Mouse (Mus musculus): ENCODE data around the gene Kcnn4.
A peak's percentile ranks its signal among the peaks of the same experiment; 100 is the strongest.

Kcnn4 gene

DNA sequence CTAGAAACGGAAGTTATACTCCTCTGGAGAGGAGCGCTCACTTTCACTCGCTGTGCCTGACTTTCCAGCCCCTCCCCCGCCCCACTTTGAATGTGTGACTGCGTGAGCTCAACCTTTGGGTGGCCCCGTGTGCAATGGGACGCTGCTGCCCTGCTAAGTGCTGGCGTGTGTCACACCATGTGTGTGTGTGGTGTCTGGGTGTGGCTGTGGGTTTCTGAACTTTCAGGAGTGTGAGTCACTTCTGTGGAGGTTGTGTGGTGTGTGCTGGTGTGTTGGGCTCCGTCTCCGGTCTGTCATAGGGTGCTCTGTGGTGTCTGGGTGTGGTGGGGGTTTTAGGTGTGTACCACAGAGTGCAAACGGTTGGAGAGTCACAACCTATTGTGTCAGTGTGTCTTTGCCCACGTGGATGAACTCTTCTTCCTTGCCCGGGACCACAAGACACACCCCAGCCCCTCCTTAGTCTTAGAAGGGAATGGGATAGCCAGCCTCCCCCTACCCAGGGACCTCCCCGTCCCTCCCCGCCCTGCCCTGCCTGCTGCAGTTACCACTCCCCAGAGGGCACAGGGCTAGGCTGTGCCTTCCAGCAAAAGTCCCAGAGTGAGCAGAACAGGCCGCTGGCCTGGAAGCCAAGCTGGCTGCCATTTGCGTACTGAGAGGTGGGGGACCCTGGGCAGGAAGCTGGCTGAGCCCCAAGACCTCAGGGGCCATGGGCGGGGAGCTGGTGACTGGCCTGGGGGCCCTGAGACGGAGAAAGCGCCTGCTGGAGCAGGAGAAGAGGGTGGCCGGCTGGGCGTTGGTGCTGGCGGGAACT is at the start of gene Kcnn4:
Gene Kcnn4, plus strand, starts transcription at position 533 of the 811 bp plus-strand sequence.
- no peak for DNase-seq

DNA sequence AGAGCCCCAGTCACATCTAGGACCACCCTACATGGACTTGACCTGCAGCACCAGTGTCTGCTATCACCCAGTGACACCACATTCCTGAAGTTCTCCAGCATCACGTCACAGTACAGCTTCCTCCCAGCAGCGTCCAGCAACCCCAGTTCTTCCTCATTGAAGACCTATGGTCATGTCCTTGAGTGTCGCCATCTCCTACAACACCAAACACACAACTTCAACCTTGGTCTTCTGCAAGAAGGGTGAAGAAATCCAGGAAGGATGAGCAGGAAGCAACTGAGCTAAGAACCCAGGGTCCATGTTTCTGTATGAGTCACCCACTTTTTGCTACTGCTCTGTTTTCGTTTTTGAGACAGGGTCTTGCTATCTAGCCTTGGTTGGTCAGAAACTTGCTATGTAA is 47.5 kb upstream of the Kcnn4 start:
- no peak for DNase-seq

DNA sequence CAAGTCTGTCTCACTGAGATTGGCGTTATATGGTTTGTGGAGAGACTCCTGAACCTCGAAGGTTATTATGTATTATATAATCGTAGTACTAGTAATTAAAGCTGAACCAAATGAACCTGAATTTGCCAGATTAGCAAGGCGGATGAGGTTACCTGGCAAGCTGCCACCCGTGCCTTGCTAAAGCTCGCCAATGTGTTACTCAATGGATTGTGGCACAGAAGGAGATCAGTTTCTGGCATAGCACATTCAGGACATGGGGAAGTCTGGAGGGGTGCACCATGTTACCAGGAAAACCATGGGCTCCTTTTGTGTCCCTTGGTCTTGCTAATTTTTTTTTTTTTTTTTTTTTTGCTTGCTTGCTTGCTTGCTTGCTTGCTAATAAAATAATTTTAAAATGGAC is 44.9 kb upstream of the Kcnn4 start:
- DNase-seq = peak; percentile 30 to 65

DNA sequence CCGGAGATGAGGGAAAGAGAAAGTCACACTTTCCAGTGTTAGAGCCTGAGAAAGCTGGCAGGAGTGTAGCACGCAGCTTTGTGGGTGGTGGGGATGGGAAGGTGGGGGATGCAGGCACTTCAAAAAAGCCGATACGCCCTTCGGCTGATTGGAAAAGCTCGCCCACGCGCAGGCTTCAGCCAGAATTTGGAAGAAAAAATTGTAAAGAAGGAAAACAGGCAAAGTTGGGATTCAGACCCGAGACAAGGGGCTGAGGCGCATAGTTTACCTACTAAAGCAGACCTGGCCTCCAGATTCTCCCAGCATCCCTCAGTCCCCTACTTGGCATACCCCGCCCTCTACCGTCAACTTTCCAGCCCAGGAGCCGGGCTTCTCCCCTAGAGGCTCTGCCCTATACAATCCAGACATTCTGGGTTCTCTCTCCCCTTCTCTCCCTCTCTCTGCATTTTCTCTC is 44.4 kb upstream of the Kcnn4 start:
- DNase-seq = no peak

DNA sequence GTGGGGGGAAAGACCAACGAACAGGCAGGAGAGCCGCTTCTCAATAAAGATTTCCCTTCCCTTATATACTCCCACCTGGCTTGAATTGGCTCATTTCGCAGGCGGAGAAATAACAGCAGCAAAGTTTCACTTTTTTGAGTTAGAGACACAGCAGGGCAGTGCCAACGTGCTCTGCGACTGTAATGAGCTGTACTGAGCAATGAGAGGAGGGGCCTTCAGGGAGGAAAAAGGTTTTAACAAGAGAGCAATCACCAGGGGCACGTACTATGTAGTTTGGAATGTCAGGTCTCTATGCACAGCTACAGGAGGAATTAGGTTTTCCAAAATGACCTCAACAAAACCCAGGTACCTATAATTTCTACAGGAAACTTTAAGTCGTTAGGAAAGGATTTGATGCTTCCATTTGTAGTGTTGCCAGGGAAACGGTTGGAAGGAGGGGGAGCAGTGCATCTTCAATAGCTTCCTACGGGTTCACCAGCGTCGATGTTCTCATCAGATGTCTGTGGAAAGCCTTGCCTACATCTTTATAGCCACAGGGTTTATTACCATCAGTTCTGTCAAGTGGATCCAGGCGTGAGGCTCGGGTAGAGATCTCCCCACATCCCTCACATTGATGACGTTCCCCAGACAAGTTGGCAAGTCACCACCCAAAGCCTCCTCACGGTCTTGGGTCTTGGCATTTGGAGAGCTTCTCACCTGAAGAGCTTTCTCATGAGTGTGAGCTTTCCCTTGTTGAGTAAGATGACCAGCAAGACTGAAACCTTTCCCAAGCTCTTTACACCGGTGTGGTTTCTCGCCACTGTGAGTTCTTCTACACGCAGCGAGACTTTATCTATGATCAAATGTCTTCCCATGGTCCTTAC is 43.6 kb upstream of the Kcnn4 start:
- DNase-seq = no peak

DNA sequence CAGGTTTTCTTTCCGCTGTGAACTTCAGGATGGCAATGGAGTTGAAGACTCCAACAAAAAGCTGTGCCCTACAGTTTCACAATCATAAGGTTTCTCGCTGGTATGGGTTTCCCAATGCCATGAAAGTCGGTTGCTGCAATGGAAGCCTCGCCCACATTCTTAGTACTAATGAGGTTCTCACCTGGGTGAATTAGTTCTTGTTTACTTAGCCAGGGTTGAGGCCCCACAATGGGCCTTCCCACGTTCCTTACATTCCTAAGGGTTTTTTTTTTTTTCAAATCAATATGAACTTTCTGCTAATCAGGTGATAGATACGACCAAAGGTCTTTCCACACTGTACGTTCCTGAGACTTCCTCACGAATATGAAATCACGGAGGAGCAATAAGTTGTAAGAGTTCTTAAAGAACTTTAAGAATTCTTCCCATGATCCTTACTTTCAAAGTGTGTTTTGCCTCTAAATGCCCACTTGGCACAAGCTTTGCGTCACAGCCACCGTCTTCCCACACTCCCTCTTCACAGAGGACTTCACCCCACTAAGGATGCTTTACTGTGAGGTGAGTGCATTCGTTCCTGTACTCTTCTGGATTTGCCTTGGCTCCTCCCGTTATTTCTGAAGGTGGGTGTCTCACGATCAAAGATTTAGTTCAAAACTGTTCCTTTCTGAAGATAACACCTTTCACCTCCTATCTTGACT is 42.6 kb upstream of the Kcnn4 start:
- no peak for DNase-seq

DNA sequence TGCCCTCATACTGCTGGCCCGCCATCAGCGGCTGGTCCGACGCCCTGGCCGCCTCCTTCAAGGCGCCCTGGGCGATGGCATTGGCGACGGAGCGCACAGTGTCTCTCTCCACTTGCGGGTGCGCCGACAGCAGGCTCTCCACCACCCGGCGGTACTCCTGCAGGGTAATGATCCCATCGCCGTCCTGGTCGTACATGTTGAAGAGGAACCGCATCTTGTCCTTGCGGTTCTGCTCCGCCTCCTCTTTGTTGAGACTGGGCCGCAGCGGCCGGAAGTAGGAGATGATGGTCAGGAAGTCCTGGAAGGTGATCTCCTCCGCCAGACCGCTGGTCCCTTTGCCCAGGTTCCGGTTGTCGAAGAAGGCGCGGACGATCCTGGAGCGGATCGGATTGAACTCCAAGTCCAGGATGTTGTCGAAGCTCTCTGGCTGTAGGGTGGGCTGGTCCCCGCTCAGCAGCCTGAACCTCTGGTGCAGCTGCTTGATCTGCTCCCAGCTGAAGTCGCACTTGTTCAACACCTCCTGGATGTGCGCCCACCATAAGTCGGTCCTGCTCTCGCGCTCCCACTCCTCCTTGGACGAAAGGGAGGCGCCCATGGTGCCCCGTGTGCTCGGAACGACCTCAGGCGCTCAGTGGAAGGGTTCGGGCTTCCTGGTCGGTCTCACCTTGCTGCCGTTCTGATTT is 36.6 kb upstream of the Kcnn4 start, which contains the start of gene Tescl:
Gene Tescl, minus strand, starts transcription at position 633 of the 683 bp plus-strand sequence.
- peak; percentile 48 to 52 for DNase-seq

DNA sequence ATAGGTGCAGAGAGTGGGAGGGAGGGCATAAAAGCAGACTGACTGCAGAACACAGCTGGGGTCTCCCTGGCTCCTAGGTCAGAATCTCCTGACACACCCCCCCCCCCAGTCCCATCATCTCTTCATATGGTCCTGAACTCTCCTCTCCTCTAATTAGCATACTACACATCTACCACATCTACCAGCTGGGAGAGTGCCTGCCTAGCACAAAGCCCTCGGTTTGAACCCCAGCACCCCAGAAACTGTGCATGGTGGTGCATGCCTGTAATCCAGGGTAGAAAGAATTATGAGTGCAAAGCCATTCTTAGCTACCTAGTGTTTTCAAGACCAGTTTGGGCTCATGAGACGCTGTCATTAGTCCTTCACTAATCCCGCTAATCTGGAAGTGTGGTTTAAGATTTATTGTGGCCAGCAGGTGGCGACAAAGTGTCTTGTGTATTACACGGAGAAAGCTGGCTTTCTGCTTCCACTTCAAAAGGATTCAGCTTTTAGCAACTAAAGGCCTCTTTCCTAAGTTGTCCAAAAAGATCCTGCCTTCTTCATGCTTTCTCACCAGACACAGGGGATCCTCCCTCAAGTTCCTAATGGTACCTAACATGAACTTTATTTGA is 34.3 kb upstream of the Kcnn4 start:
- peak; percentile 83 to 92 for DNase-seq

DNA sequence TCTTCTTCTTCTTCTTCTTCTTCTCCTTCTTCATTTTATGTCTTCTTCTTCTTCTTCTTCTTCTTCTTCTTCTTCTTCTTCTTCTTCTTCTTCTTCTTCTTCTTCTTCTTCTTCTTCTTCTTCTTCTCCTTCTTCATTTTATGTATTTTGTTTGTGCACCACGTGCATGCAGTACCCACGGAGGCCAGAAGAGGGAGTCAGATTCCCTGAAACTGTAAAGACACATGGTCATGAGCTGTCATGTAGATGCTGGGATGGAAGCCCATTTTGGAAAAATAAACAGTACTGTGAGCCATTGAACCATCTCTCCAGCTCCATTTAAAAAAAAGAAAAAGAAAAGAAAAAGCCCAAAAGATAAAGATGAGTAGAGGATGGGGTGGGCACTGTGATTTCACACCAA is 31.8 kb upstream of the Kcnn4 start:
- peak in 1 of 2 experiments; percentile 42 for DNase-seq

DNA sequence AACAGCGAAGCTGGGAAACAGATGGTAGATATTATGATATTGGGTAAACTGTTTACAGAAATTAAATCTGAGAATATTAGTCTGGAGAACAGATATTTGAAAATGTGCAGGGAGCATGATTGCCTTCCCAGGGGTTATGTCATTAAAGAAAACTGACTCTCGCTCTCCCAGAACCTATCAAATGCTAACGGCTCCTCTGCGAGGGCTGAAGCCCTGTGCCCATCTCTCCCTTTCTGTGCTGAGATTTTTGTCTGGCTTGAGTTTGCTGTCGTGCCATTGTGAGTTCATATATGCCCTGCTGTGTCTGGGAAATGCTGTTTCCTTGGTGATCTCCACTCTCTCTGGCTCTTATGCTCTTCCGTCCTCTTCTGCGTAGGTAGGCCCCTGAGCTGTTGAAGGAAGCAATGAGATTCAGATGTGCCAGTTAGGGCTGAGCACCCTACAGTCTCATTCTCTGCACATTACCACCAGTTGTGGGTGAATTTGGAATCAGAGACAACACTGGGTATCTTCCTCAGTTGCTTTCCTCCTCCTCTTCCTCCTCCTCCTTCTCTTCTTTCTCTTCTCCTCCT is 26.3 kb upstream of the Kcnn4 start:
- no peak for DNase-seq

DNA sequence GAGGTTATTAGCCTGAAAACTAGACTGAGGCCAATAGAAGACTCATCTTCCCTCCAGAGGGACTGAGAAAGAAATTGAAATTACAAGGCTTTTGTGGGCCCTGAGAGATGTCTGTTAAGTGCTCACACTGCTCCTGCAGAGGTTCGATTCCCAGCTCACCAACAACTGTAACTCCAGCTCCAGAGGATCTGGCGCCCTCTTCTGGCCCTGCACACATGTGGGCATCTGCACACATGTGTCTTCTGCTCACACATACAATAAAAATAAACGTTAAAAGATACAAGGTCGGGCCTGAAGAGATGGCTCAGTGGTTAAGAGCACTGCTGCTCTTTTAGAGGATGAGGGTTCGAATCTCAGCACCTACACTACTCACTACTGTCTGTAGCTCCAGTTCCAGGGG is 23.6 kb upstream of the Kcnn4 start:
- DNase-seq = no peak

DNA sequence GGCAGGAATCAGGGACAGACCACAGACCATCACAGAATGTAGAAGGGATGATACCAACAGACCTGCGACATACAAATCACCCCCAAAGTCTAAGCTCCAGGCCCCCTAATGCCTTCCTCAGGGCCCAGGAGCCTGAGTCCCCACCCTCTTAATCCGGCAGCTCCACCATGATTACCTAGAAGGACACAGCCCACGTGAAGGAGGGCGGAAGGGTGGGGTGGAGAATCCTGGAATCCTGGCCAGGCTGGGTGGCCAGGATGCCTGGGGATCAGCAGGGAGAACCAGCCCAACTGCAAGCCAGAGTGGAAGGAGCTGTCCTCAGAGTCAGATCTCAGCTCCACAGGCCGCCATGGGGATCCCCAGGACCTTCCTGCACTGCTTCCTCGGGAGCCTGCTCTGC is 21.2 kb upstream of the Kcnn4 start, which contains the start of gene Lypd5:
Gene Lypd5, plus strand, starts transcription at position 301 of the 400 bp plus-strand sequence.
- DNase-seq = no peak

DNA sequence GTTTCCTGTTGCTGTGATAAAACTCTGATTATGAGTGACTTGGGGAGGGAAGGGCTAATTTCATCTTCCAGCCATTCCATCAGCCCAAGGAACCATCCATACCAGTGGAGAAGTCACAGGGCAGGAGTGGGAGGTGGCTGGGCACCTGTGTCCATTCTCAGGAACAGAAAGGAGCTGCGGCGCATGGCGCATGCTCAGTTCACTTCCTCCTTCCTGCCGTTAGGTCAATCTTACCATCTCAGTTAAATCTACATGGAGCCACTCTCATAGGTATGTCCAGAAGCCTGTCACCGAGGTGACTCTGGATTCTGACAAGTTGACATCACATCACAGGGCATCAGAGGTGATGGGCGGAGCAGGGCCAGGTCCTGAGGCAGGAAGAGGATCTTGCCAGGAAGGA is 14.4 kb upstream of the Kcnn4 start:
- no peak for DNase-seq

DNA sequence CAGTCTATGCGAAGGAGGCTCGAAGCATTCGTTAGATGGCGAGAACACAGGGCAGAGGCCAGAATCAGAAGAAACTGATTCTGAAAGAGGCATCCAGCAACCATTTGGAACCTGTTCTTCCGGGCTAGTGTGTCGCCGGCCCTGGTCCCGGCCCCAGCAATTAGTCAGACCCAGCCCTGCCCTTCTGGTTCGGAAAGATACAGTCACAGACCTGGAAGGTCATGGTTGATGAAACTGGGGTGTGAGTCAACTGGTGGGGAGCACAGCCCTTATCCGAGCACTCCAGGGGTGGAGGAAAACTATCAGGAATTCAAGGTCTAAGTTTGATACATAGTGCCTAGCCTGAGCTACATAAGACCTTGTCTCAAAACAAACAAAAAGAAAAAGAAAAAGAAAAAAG is 14.0 kb upstream of the Kcnn4 start:
- no peak for DNase-seq

DNA sequence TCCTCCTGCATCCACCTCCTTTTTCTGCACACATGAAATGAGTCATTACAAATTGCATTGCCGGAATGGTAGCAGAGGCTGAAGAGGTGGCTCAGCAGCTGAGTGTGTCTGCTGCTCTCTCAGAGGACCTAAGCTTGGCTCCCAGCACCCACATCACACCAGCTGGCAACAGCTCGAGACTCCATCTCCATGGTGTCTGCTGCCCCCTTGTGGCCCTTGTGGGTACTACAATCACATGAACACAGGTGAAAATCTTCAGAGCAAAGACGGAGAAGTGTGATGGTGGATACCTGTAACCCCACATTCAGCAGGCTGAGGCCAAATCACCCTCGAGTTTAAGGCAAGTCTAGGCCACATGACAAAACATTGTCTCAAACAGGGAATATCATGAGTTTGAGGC is 12.2 kb upstream of the Kcnn4 start:
- peak in 1 of 2 experiments; percentile 48 for DNase-seq

DNA sequence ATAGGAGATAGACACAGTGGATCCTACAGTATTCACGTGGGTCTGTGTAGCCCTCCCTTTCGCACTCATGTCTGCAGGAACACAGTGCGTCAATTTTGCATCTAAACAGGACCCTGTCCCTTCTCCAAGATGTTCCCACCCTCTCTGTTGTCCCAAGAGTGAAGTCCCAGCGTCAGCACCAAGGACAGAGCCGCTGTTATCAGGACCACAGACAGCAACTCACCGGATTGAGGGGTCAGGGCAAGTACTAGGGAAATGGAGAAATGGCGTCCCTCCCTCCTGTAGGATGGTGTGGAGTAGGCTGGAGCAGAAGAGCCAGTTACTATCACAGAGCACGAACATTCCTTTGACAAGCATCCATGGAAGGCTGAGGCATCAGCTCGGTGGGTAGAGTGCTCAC is 10.8 kb upstream of the Kcnn4 start:
- DNase-seq = no peak

DNA sequence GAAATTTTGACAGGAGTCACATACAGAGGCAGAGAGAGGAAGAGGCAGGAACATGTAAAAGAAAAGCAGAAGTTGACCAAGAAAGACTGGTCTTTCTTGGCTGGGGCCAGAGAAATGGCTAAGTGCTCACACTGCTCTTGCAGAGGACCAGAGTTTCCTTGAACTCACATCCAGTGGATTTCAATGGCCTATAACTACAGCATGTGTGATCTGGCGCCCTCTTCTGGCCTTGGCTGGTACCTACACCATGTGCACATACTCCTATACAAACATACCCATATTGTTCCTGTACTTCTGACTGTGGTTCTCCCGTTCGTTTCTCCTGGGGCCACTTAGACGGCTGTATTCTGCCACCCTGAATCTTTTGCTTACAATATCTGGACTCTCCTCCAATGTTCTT is 9.1 kb upstream of the Kcnn4 start:
- DNase-seq = no peak

DNA sequence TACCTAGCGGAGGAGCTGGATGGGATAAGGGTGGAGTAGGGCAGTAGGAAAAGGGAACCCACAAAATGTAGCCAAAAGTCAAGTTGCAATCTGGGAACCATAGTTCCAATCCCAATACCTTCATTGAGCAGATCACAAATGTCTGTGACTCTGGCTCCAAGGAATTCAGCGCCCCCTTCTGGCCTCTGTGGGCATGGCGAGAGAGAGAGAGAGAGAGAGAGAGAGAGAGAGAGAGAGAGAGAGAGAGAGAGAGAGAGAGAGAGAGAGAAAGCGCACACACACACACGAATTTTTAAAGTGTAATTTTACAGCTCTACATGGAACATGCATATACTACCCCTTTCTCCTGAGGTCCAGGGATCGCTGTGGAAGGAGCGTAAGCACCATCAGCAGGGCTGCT is 6.8 kb upstream of the Kcnn4 start:
- peak; percentile 44 to 77 for DNase-seq

DNA sequence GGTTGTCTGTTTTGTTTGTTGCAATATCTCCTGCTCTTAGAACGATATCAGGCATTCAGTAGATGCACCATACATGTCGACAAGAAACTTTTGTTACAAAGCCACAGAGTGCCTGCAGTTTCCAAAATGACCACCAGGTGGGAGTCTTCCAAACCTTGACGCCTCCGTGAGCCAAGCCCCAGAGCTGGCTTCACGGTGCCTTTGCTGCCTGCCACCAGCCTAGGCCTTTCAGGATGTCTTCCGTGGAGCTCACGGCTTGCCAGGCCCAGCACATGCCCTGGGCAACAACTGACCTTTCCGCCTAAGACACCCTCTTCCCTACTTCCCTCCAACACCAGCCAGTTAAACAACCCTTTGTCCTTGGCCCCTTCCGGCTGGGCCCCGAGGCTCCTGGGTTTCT is 5.2 kb upstream of the Kcnn4 start:
- peak; percentile 93 to 95 for DNase-seq

DNA sequence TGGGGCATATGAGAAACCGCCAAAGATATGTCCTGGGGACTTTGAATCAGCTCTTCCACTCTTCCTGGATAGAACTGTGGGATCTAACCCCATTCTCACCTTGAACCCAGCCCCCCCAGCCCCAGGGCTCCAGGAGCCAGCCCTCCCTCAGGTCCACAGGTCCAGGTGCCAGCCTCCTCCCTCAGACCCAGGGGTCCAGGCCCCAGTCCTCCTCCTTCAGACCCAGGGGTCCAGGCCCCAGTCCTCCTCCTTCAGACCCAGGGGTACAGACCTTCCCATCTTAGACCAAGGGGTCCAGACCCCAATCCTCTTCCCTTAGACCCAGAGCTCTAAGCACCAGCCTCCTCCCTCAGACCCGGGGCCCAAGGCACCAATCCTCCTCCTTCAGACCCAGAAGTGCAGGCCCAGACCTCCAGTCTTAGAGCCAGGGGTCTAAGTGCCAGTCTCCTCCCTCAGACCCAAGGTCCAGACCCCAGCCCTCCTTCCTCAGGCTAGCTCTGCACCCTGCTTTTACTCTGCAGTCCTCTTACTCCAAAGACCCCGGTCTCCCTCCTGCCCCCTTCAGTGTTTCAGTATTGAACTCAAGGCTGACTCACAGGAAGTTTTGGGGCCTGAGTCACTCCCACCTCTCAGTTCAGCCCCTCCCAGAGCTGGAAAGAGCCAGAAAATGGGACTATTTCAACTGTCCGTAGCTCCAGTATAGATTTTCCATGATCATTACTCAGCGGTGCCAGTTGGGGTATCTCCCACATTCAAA is 4.6 kb upstream of the Kcnn4 start:
- DNase-seq = no peak
